Mouse (Mus musculus) spleen, postnatal 4 days (tissue): ENCODE measurements around the gene Olfr414.

Experiments
- DNase-seq, 2 experiments: peaks; one replicate each; pipeline ENCODE4 v3.0.0; 2022; ENCODE audit warnings: low spot score in 2 of 2

Olfr414 gene

DNA sequence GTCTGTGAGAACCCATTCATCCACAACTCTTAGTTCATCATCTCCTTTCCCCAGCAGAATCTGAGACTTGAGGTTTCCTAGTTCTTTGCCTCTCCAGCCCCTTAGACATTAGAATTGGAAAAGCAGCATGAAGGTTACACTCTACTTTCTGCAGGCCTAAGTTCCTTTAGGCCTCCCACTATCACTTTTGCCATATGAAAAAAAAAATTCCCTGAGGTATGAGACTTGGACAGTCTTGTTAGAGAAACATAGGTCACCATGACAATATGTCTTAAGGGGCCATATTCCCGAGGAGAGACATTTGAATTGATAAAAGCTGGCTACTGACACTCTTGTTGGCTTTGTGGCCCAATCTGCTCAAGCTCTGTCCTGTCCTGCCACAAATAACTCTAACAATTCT, at the start of gene Olfr414:
Gene Olfr414, plus strand, starts transcription at position 301 of the 400 bp plus-strand sequence.
- DNase-seq: no peak

DNA sequence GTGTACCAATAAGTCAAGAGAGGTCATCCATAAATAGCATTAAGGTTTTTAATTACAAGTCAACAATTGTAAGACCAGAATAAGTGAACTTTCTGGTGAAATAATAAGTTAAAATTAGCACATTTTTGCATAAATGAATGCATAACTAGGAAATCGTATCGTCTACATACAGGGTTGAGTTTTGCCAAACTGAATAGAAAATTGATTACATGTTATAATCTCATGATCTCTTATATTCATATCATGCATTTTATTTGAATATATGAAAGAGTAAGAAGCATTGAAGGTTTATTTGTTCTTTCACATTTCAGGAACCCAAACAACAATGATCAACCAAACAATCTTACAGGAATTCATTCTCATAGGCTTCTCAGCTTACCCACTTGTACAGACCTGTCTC, 33.1 kb upstream of the Olfr414 start, which contains the start of gene Olfr248:
Gene Olfr248, plus strand, starts transcription at position 301 of the 400 bp plus-strand sequence.
- DNase-seq: no peak

DNA sequence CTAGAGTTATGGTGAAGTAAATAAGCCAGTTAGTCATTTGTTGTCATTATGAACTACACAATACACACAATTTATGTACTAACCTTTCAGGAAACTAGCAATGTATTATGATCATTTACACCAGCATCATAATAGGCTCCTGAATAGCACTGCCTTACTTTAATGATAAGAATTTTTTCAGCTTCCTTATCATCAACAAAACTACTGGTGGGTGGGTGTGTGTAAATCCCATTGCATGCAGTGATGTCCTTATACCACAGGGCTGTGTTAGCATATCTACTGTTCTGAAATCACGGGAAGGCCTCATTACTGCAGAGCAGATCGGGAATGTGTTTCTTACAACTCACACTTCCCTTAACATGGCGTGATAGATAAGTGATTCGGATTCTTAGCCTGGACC, 905 bp upstream of the Olfr414 start:
- no peak for DNase-seq

DNA sequence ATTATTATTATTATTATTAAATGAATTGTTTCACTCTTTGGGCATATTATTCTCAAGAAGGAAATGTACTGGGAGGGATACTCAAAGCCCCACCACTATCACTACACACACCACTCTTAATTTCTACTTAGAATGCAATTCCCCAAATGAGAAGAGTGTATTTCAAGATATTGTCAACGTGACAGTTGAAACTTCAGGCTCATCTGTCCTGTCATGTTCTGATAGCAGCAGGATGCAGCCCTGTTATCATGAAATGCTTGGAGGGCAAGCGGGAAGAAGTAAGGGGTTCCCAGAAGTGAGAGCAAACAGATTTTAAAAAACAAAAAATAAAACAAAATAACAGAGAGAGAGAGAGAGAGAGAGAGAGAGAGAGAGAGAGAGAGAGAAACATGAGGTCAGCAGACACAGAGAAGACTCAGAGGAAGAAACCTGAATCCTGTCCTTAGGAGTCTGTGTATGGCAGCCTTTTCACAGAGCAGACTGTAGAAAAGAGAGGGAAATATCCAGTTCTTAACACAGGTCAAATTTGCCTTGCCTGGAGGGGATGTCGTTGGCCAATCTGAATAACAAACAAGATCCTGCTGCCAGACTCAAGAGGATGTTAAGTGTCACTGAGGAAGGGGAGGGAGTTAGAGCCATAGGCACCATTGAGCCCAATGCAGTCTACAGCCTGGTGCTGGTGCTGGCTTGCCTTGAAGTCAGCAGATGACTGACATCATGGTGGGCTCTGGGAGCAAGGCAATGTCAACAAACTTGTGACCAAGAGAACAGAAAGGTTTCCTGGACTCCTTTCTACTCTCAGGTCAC, 2.5 kb downstream of the Olfr414 start:
- DNase-seq: no peak

DNA sequence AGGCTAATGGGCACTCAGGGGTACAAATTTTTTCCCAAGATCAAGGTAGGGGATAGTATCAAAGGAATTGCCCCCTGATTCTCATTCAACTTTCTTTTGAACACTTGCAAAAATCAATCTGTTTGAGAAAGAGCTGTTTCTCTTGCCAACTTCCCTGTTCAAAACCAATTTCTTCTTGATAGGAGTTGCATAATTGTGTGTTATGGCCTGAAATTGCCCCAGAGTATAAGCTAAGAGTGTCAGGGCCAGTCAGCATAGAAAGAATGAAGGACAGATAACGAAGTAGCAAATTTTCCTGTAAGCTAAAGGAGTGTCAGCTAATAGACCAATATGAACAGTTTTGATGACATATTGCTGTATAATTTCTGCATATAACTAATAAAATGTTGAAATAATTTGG, 3.5 kb downstream of the Olfr414 start:
- DNase-seq: no peak

DNA sequence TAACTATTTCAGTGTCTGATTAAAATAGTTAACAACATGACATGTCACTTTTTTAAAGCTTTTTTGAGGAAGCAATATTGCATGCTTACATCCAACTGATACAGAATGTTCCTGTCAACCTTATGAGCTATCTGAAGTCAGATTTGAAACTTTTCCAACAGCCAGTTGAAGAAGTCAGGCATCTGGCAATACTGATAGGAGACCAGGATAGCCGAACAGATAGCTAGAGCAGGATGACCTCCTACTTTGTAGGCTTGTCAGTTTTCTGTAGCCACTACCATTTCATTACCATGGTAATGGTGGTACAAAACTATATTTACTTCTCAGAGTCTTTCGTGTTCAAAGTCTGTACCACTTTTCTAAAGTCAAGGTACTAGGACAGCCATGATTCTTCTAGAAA, 4.5 kb downstream of the Olfr414 start:
- no peak for DNase-seq

DNA sequence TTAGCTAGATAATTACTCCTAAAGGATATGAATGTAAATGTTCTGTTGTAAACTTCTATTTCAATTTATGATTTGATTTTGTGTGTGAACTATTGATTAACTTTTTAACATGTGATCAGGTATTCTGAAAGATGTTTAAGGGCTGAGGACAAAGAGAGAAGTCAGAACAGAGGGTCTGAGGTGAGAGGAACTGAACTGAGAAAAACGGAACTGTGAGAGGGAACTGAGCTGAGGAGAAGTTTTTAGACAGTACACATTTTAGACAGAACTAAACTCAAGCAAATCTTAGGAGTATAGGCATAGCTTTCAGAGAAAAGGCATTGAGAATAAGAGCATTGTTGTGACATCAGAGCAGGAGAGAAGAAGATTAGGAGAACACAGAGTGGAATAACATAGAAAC, 10.3 kb downstream of the Olfr414 start:
- no peak for DNase-seq

DNA sequence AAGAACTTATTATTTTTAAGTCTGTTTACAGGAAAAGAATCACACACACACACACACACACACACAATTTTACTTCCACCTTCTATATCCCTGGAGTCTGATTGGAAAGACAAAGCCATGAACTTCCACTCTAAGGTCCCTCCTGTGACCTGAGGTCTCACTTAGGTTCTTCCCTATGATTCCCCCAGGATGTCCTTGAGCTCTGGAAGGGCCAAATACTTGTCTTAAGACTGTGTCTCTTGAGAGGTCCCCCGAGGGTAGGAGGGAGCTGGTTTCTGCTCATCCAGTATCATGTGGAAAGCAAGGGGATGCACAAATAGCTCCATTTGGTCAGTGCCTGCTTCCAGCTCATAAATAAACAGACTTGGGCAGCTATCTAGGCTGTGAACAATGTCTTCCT, 17.9 kb downstream of the Olfr414 start, which contains the start of gene Olfr220:
Gene Olfr220, plus strand, starts transcription at position 301 of the 400 bp plus-strand sequence.
- no peak for DNase-seq

DNA sequence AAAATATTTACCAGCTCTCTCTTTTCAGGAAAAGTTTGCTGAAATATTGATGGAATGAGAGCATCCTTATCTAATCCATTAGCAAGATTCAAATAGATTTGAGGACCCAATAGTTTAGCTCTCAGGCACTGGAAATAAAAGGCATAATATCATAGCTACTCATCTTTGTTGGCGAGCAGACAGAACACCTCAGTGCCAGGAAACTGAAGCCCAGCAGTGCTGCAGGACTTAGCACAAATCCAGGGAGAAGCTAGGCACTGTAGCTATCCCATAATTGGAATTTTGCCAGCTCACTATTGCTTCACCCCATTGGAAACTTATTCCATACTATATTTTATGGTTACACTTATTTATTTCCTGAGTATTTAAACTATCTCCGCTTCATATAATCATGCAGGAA, 31.2 kb downstream of the Olfr414 start:
- DNase-seq: no peak

DNA sequence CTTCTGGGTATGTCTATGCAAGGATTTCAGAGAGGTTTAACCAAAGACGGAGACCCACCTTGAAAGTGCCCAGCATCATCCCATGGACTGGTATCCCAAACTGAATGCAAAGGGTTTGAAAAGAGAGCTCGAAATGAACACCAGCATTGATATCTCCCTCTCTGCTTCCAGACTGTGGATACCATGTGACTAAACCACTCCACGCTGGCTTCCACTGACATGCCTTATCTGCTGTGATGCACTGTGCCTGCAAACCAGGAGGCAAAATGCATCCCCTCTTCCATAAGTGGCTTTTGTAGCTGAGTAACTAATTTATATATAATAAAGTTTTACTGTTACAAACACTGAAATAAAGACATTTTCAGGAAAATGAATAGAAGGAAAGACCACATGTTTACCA, 41.5 kb downstream of the Olfr414 start:
- DNase-seq: no peak

DNA sequence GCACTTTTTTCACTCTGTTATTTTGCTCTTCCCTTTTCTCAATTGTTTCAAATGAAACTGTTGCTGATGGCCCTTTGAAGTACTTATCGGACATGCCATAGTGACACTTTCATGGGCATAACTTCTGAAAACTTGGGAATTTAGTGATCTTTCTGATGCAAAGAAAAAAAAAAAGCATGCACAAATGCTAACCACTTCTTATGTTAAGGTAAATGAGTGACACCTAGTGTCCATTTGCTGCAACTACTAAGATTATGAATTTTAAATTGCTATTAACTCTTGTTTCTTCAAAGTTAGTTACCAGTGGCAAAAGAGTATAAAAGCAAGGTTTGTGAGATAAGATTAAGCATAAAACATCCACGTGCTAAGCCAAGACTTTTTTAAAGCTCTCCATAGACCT, 42.4 kb downstream of the Olfr414 start:
- no peak for DNase-seq

DNA sequence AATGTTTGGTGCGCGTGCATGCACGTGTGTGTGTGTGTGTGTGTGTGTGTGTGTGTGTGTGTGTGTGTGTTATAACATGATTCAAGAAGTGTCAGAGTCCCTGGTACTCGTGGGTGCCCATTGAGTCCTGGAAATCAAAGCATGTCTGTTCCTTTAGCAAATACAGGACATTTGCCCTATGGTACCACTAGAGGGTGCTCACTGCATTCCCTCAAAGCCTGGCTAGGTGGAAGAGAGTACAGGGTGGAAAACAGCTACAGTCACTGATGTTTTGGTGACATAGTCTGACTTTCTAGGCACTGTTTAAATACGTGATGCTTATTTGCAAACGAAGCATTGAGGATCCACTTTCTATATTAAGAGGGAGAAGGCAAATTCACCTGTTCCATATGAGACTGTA, 45.9 kb downstream of the Olfr414 start:
- no peak for DNase-seq

DNA sequence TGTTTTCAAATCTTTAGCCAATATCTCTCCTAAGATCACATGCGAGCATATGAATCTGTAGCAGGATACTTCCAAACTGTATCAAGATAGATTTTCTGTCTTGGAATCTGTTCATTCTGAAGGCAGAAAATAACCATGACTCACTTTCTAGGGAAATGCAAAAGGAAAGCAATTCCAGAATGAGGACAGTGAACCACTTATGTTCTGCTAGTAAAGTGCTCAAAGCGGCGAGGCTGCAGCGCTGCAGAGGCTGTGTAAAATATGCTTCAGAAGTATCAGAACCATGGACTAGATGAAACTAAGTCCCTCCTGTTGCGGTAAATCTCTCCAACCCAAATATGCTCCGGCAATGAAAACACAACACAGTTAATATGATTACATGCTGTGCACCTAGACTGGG, 58.7 kb downstream of the Olfr414 start:
- no peak for DNase-seq
